Mouse (Mus musculus) liver, postnatal 0 days (tissue): ENCODE results near the gene Pde4a. TPM values are rescaled to one million over a fixed set of nuclear protein-coding genes. Genes with fewer than 3 reads are reported as not detected.

ENCODE experiments used
- ATAC-seq: fragments of 200-750 bp; cut with Nextera tagmentation; 2 replicates; pipeline ENCODE4 v1.8.0; 2017; ENCODE audit warnings: mild to moderate bottlenecking, moderate library complexity
- DNase-seq: peaks from one replicate; pipeline ENCODE4 v3.0.0-alpha.2; 2016
- H3K27ac ChIP-seq: fragments of 300-500 bp; sonication (generic); 2 replicates; pipeline ENCODE4 v1.5.1; 2014; ENCODE audit warnings: antibody characterized with exemption, moderate library complexity, mild to moderate bottlenecking, low read depth
- H3K27me3 ChIP-seq: fragments of 300-500 bp; sonication (generic); 2 replicates; pipeline ENCODE4 v1.6.1; 2014; ENCODE audit warnings: low read length, control low read depth, mixed read lengths; ENCODE audit not compliant: insufficient read depth
- H3K36me3 ChIP-seq: fragments of 300-500 bp; sonication (generic); replicated peaks from 2 replicates; pipeline ENCODE4 v1.6.1; 2014; ENCODE audit warnings: mild to moderate bottlenecking, control low read depth, low read length, moderate library complexity, mixed read lengths; ENCODE audit not compliant: insufficient read depth
- H3K4me1 ChIP-seq: fragments of 300-500 bp; sonication (generic); 2 replicates; pipeline ENCODE4 v1.6.1; 2014; ENCODE audit warnings: antibody characterized with exemption, mild to moderate bottlenecking, control low read depth; ENCODE audit not compliant: insufficient read depth
- H3K4me2 ChIP-seq: fragments of 300-500 bp; sonication (generic); 2 replicates; pipeline ENCODE4 v1.6.1; 2014; ENCODE audit warnings: low read depth, mild to moderate bottlenecking, low read length, moderate library complexity, mixed read lengths
- H3K4me3 ChIP-seq: fragments of 300-500 bp; sonication (generic); 2 replicates; pipeline ENCODE4 v1.5.1; 2014; ENCODE audit warnings: low read depth, low read length
- H3K9ac ChIP-seq: fragments of 300-500 bp; sonication (generic); replicated peaks from 2 replicates; pipeline ENCODE4 v1.6.1; 2014; ENCODE audit warnings: mild to moderate bottlenecking, moderate library complexity
- H3K9me3 ChIP-seq: fragments of 300-500 bp; sonication (generic); 2 replicates; pipeline ENCODE4 v1.6.1; 2016; ENCODE audit warnings: mild to moderate bottlenecking, control low read depth, low read length, mixed read lengths
- CTCF ChIP-seq: sonication (generic); IDR thresholded peaks from 2 replicates; pipeline ENCODE4 v1.5.1; 2016; ENCODE audit warnings: antibody characterized with exemption, low read depth
- EP300 ChIP-seq: IDR thresholded peaks from 2 replicates; pipeline ENCODE4 v1.6.1; 2016; ENCODE audit warnings: antibody characterized with exemption, low read depth, mild to moderate bottlenecking
- WGBS: fragments of 180-500 bp; shearing (Covaris S2); extraction: QIAGEN DNeasy Blood & Tissue Kit; methylation state at CpG from one replicate; pipeline ENCODE4 v1.1.7; 2014; ENCODE audit not compliant: insufficient replicate concordance; 5-methylcytosine and 5-hydroxymethylcytosine counted together
- polyA plus RNA-seq: library from polyadenylated mRNA; unstranded; fragments of >200 nt; fragmentation: Nextera tagmentation; extraction: Ambion mirVana; gene quantifications from 2 replicates; pipeline ENCODE4 v1.2.1, GENCODE M21; 2015

Gene Pde4a
- polyA plus RNA-seq, 1 experiment from 2014 or later: 1.5 TPM

GRCm38 (mm10) chr9:21261831-21262230 is 96.3 kb downstream of the Pde4a start:
- Histone ChIP-seq H3K9me3 (no peaks in the 10 kb centered on the region), H3K4me3 (no peak overlapping the region), H3K27me3 (no peaks in the 10 kb centered on the region), H3K9ac (no peak overlapping the region), H3K4me1 (peaks cover 34% of the 10 kb centered on the region), H3K4me2 (no peak overlapping the region), H3K27ac (no peak overlapping the region), H3K36me3 (peaks cover 5% of the 10 kb centered on the region)
- ATAC-seq (no peak), DNase-seq (no peak)
- WGBS: 27% methylated on average over 2 of the region's 2 CpGs
- no peak for TF ChIP-seq CTCF
- TF ChIP-seq EP300: no peak

Other genes with a start within 250 kb of the Pde4a start
- 20.3 and 24.5 TPM in 2 replicates for gene Dnmt1, start 205.8 kb upstream of the Pde4a start, polyA plus RNA-seq
- 2.4 and 3.1 TPM in 2 replicates for gene S1pr2, start 188.9 kb upstream of the Pde4a start, polyA plus RNA-seq
- gene Mrpl4, start 163.0 kb upstream of the Pde4a start, polyA plus RNA-seq: 54.6 and 55.0 TPM in 2 replicates
- 12.7 and 13.6 TPM in 2 replicates for gene Icam1, start 149.7 kb upstream of the Pde4a start, polyA plus RNA-seq
- 57.7 and 58.5 TPM in 2 replicates for gene Icam4, start 136.3 kb upstream of the Pde4a start, polyA plus RNA-seq
- gene Icam5, start 133.6 kb upstream of the Pde4a start, polyA plus RNA-seq: 0.05 and 0.08 TPM in 2 replicates
- gene Zglp1, start 98.6 kb upstream of the Pde4a start, polyA plus RNA-seq: 0.51 TPM in 1 of 2 replicates, not detected in the other
- 0.06 and 0.11 TPM in 2 replicates for gene Gm49373, start 92.6 kb upstream of the Pde4a start, polyA plus RNA-seq
- gene Fdx1l, start 92.1 kb upstream of the Pde4a start, polyA plus RNA-seq: 26.7 and 29.9 TPM in 2 replicates
- gene Gm38431, start 73.7 kb upstream of the Pde4a start, polyA plus RNA-seq: 0.40 and 0.61 TPM in 2 replicates
- 8.3 and 9.5 TPM in 2 replicates for gene Raver1, start 73.7 kb upstream of the Pde4a start, polyA plus RNA-seq
- 4.5 and 5.4 TPM in 2 replicates for gene Tyk2, start 34.5 kb upstream of the Pde4a start, polyA plus RNA-seq
- 81.1 and 84.1 TPM in 2 replicates for gene Cdc37, start 15.7 kb upstream of the Pde4a start, polyA plus RNA-seq
- 22.9 and 26.5 TPM in 2 replicates for gene Keap1, start 73.6 kb downstream of the Pde4a start, polyA plus RNA-seq
- 0.08 and 0.17 TPM in 2 replicates for gene S1pr5, start 82.7 kb downstream of the Pde4a start, polyA plus RNA-seq
- 49.3 and 51.2 TPM in 2 replicates for gene Atg4d, start 99.6 kb downstream of the Pde4a start, polyA plus RNA-seq
- 4.7 and 5.3 TPM in 2 replicates for gene Kri1, start 122.3 kb downstream of the Pde4a start, polyA plus RNA-seq
- 74.3 and 76.6 TPM in 2 replicates for gene Cdkn2d, start 125.7 kb downstream of the Pde4a start, polyA plus RNA-seq
- gene Ap1m2, start 146.6 kb downstream of the Pde4a start, polyA plus RNA-seq: 0.32 and 0.54 TPM in 2 replicates
- 12.8 and 14.4 TPM in 2 replicates for gene Slc44a2, start 155.0 kb downstream of the Pde4a start, polyA plus RNA-seq
- gene Ilf3, start 202.2 kb downstream of the Pde4a start, polyA plus RNA-seq: 19.1 and 23.5 TPM in 2 replicates
- 11.3 and 13.7 TPM in 2 replicates for gene Qtrt1, start 246.1 kb downstream of the Pde4a start, polyA plus RNA-seq